11 mouse cellular contexts compared by ENCODE assay signal in genomic region chr8:5428303-5428971, GRCm38 (mm10).
DNase-seq lines count a peak whose midpoint lies in the region; ATAC-seq lines count a peak whose summit lies in the region.
"Had no signal": no experiment of that assay in that cellular context is flagged by ENCODE, and none has a peak within 500 bp of the region (broad histone marks: within the 10 kb centered on the region; RNA-seq: fewer than 3 reads in every experiment).

No protein-coding gene starts in this region.

- no peak for ATAC-seq in forebrain, embryonic 15.5 days (replicated peaks)
- ATAC-seq: forebrain, embryonic 14.5 days had no signal

- no peaks in the 10 kb centered on the region for H3K36me3 ChIP-seq in forebrain, embryonic 15.5 days
- H3K36me3 ChIP-seq: heart, embryonic 10.5 days had no signal

- H3K9me3 ChIP-seq in forebrain, embryonic 15.5 days: no peaks in the 10 kb centered on the region
- H3K9me3 ChIP-seq: heart, embryonic 10.5 days had no signal

- 82% methylated on average over 3 of the region's 3 CpGs for WGBS in forebrain, embryonic 15.5 days

- no peak overlapping the region for H3K9ac ChIP-seq in forebrain, embryonic 15.5 days (replicated peaks)

- H3K27me3 ChIP-seq in forebrain, embryonic 15.5 days: no peaks in the 10 kb centered on the region

- H3K4me1 ChIP-seq in forebrain, embryonic 15.5 days: no peaks in the 10 kb centered on the region
- H3K4me1 ChIP-seq: heart, embryonic 10.5 days had no signal

- no peak overlapping the region for H3K27ac ChIP-seq in forebrain, embryonic 15.5 days (replicated peaks)
- H3K27ac ChIP-seq: heart, embryonic 10.5 days had no signal

- no peak overlapping the region for H3K4me2 ChIP-seq in forebrain, embryonic 15.5 days (replicated peaks)

- DNase-seq in kidney, adult 9 months: peak; percentile 14
- DNase-seq in kidney, postnatal 14 days: no peak
- peak; percentile 5 to 8 for DNase-seq in urinary bladder, postnatal 36 days (ENCODE audit: low spot score in 2 of 2)
- DNase-seq in urinary bladder, postnatal 4 days (ENCODE audit: low spot score in 2 of 2): no peak
- peak; percentile 5 for DNase-seq in forelimb bud, embryonic 11.5 days (ENCODE audit: low read depth, low spot score)
- DNase-seq in layer of hippocampus, adult 9-11 months: no peak
- DNase-seq: lung, adult 2 months; thymus, postnatal 4 days had no signal

- no peak overlapping the region for H3K4me3 ChIP-seq in forebrain, embryonic 15.5 days
- H3K4me3 ChIP-seq: heart, embryonic 10.5 days had no signal

Comparison
In these comparisons a context has a peak if more than half of its experiments do, and no peak if none do; other contexts are left out.
1. DNase-seq: peak in kidney, adult 9 months (single experiment), urinary bladder, postnatal 36 days (2 of 2) and forelimb bud, embryonic 11.5 days (single experiment); none in kidney, postnatal 14 days (single experiment), urinary bladder, postnatal 4 days (0 of 2) and layer of hippocampus, adult 9-11 months (single experiment).